Mouse (Mus musculus) spleen, adult 2 months (tissue): Measurements from ENCODE around the gene Dffa.

ENCODE experiments used
- CTCF ChIP-seq: fragments of 200-500 bp; IDR thresholded peaks from 2 replicates; pipeline ENCODE4 v1.5.1; 2011; ENCODE audit warnings: mild to moderate bottlenecking, inconsistent platforms; ENCODE audit not compliant: insufficient read depth, insufficient read length, insufficient replicate concordance; ENCODE audit errors: extremely low read depth
- POLR2A ChIP-seq: fragments of 200-500 bp; IDR thresholded peaks from 2 replicates; pipeline ENCODE4 v1.6.1; 2011; ENCODE audit warnings: low read depth, low read length, inconsistent platforms

GRCm38 (mm10) chr4:149078261-149078660 lies 25.7 kb upstream of the Dffa start:
- TF ChIP-seq POLR2A (no peak), CTCF (no peak)
